Mouse (Mus musculus): Measurements from ENCODE around the gene Gm9903. TPM values are rescaled to one million over a fixed set of nuclear protein-coding genes. Genes with fewer than 3 reads are reported as not detected.
A peak's percentile ranks its signal among the peaks of the same experiment; 100 is the strongest.

Gm9903 gene
- total RNA-seq, 2 experiments from 2014 or later: 0.64 to 0.92 TPM

GRCm38 (mm10) chr5:33640652-33641051, 10.9 kb downstream of the Gm9903 start:
- DNase-seq (ENCODE audit: low spot score in 2 of 2): peak; percentile 32 to 57

GRCm38 (mm10) chr5:33651017-33651416, 21.3 kb downstream of the Gm9903 start:
- no peak for DNase-seq (ENCODE audit: low spot score in 2 of 2)

GRCm38 (mm10) chr5:33651541-33651920, 21.8 kb downstream of the Gm9903 start:
- DNase-seq (ENCODE audit: low spot score in 2 of 2): no peak

- peak; percentile 96 to 97 for DNase-seq (ENCODE audit: low spot score in 2 of 2)
These were observed 22.4 kb downstream of the Gm9903 start, which contains the start of gene Slbp for GRCm38 (mm10) chr5:33651921-33652782. Gene Slbp (minus strand): TSS chr5:33652574.

- DNase-seq (ENCODE audit: low spot score in 2 of 2): no peak
These were observed 23.1 kb downstream of the Gm9903 start for GRCm38 (mm10) chr5:33652783-33653173.

- no peak for DNase-seq (ENCODE audit: low spot score in 2 of 2)
These were observed 24.7 kb downstream of the Gm9903 start for GRCm38 (mm10) chr5:33654424-33654823.

GRCm38 (mm10) chr5:33655251-33655840, 25.6 kb downstream of the Gm9903 start:
- no peak for DNase-seq (ENCODE audit: low spot score in 2 of 2)

- no peak for DNase-seq (ENCODE audit: low spot score in 2 of 2)
These were observed 27.0 kb downstream of the Gm9903 start for GRCm38 (mm10) chr5:33656739-33657138.

GRCm38 (mm10) chr5:33657251-33657786, 27.6 kb downstream of the Gm9903 start:
- DNase-seq (ENCODE audit: low spot score in 2 of 2): no peak

GRCm38 (mm10) chr5:33657787-33658663, 28.3 kb downstream of the Gm9903 start, which contains the start of the genes Tacc3 and Tmem129:
Gene Tacc3 (plus strand): TSS chr5:33658128.
Gene Tmem129 (minus strand): TSS chr5:33658416.
- peak; percentile 99 for DNase-seq (ENCODE audit: low spot score in 2 of 2)

GRCm38 (mm10) chr5:33658664-33659050, 28.9 kb downstream of the Gm9903 start:
- no peak for DNase-seq (ENCODE audit: low spot score in 2 of 2)

GRCm38 (mm10) chr5:33668223-33668622, 38.5 kb downstream of the Gm9903 start:
- DNase-seq (ENCODE audit: low spot score in 2 of 2): no peak

GRCm38 (mm10) chr5:33671659-33672058, 41.9 kb downstream of the Gm9903 start:
- DNase-seq (ENCODE audit: low spot score in 2 of 2): no peak

- DNase-seq (ENCODE audit: low spot score in 2 of 2): peak in 1 of 2 experiments; percentile 63
These were observed 44.7 kb downstream of the Gm9903 start for GRCm38 (mm10) chr5:33674439-33674838.

GRCm38 (mm10) chr5:33675964-33676363, 46.2 kb downstream of the Gm9903 start:
- DNase-seq (ENCODE audit: low spot score in 2 of 2): peak in 1 of 2 experiments; percentile 63

- DNase-seq (ENCODE audit: low spot score in 2 of 2): no peak
These were observed 48.5 kb downstream of the Gm9903 start for GRCm38 (mm10) chr5:33678244-33678643.

- no peak for DNase-seq (ENCODE audit: low spot score in 2 of 2)
These were observed 51.3 kb downstream of the Gm9903 start for GRCm38 (mm10) chr5:33681044-33681443.
